Mouse (Mus musculus) testis, adult 2 months (tissue): ENCODE measurements around the gene Mien1. TPM values are rescaled to one million over a fixed set of nuclear protein-coding genes. Genes with fewer than 3 reads are reported as not detected.
A peak's percentile ranks its signal among the peaks of the same experiment; 100 is the strongest.

Experiments used
- H3K27ac ChIP-seq: fragments of 200-500 bp; 2 replicates; pipeline ENCODE4 v1.5.1; 2012; ENCODE audit warnings: low read depth, low read length; ENCODE audit not compliant: control insufficient read depth, insufficient read depth
- H3K27me3 ChIP-seq: fragments of 200-500 bp; 2 replicates; pipeline ENCODE4 v1.6.1; 2012; ENCODE audit warnings: mild to moderate bottlenecking, low read length, moderate library complexity; ENCODE audit not compliant: control insufficient read depth, insufficient read depth
- H3K36me3 ChIP-seq: fragments of 200-500 bp; 2 replicates; pipeline ENCODE4 v1.6.1; 2012; ENCODE audit warnings: mild to moderate bottlenecking, low read length; ENCODE audit not compliant: control insufficient read depth, insufficient read depth
- H3K4me1 ChIP-seq: fragments of 200-500 bp; 2 replicates; pipeline ENCODE4 v1.6.1; 2012; ENCODE audit warnings: low read length; ENCODE audit not compliant: control insufficient read depth, insufficient read depth
- H3K4me3 ChIP-seq: fragments of 200-500 bp; 2 replicates; pipeline ENCODE4 v1.5.1; 2012; ENCODE audit warnings: low read depth, mild to moderate bottlenecking, low read length, moderate library complexity, mixed read lengths; ENCODE audit not compliant: control insufficient read depth
- CTCF ChIP-seq: fragments of 200-500 bp; IDR thresholded peaks from 2 replicates; pipeline ENCODE4 v1.5.1; 2012; ENCODE audit warnings: low read depth, mild to moderate bottlenecking, inconsistent platforms, low read length, moderate library complexity; ENCODE audit not compliant: control insufficient read depth, insufficient read depth, insufficient replicate concordance
- POLR2A ChIP-seq: fragments of 200-500 bp; IDR thresholded peaks from 2 replicates; pipeline ENCODE4 v1.6.1; 2012; ENCODE audit warnings: low read depth, mild to moderate bottlenecking, inconsistent platforms, low read length, moderate library complexity; ENCODE audit not compliant: control insufficient read depth
- polyA plus RNA-seq: library from polyadenylated mRNA; depleted of rRNA; stranded (reverse); fragments of >200 nt; gene quantifications from 2 replicates; pipeline ENCODE4 v1.2.3, GENCODE M21; 2012; rRNA removed

Gene Mien1
- polyA plus RNA-seq, 1 experiment, result 53.1 TPM

- no peaks in the 10 kb centered on the region for H3K27me3 ChIP-seq
- H3K4me1 ChIP-seq, result peaks cover 33% of the 10 kb centered on the region
These were observed 48.6 kb downstream of the Mien1 start for GRCm38 (mm10) chr11:98390141-98390540.

GRCm38 (mm10) chr11:98389221-98389780, 49.5 kb downstream of the Mien1 start:
- no peaks in the 10 kb centered on the region for H3K27me3 ChIP-seq
- H3K4me1 ChIP-seq, result peaks cover 30% of the 10 kb centered on the region
- TF ChIP-seq POLR2A, result no peak
- TF ChIP-seq CTCF, result peak; percentile 39; the same call in 1 of the 2 replicates
- no peak overlapping the region for H3K27ac ChIP-seq
- no peaks in the 10 kb centered on the region for H3K36me3 ChIP-seq
- no peak overlapping the region for H3K4me3 ChIP-seq

More at GRCm38 (mm10) chr11:98390141-98390540, 48.6 kb downstream of the Mien1 start:
- Histone ChIP-seq H3K36me3 (no peaks in the 10 kb centered on the region), H3K27ac (no peak overlapping the region), H3K4me3 (no peak overlapping the region)
- TF ChIP-seq CTCF, result no peak
- no peak for TF ChIP-seq POLR2A

GRCm38 (mm10) chr11:98388282-98388681, 50.5 kb downstream of the Mien1 start:
- no peak for TF ChIP-seq POLR2A
- TF ChIP-seq CTCF, result no peak
- Histone ChIP-seq H3K4me3 (no peak overlapping the region), H3K27me3 (no peaks in the 10 kb centered on the region), H3K4me1 (peaks cover 20% of the 10 kb centered on the region), H3K27ac (no peak overlapping the region), H3K36me3 (no peaks in the 10 kb centered on the region)

Other genes with a start within 250 kb of the Mien1 start
- 41.1 and 53.7 TPM in 2 replicates for gene Med1, start 245.7 kb downstream of the Mien1 start, polyA plus RNA-seq
- 15.7 and 17.6 TPM in 2 replicates for gene Cdk12, start 235.9 kb downstream of the Mien1 start, polyA plus RNA-seq
- not detected in 2 replicates for gene Neurod2, start 109.3 kb downstream of the Mien1 start, polyA plus RNA-seq
- gene Ppp1r1b, start 90.6 kb downstream of the Mien1 start, polyA plus RNA-seq, result 0.58 and 1.1 TPM in 2 replicates
- 24.3 and 26.9 TPM in 2 replicates for gene Stard3, start 80.6 kb downstream of the Mien1 start, polyA plus RNA-seq
- gene Tcap, start 55.2 kb downstream of the Mien1 start, polyA plus RNA-seq, result 0.19 TPM in 1 of 2 replicates, not detected in the other
- 0.35 and 4.7 TPM in 2 replicates for gene Pnmt, start 52.5 kb downstream of the Mien1 start, polyA plus RNA-seq
- 4.9 and 6.1 TPM in 2 replicates for gene Pgap3, start 38.5 kb downstream of the Mien1 start, polyA plus RNA-seq
- gene Erbb2, start 26.5 kb downstream of the Mien1 start, polyA plus RNA-seq, result 1.5 and 1.9 TPM in 2 replicates
- gene Grb7, start 7.4 kb upstream of the Mien1 start, polyA plus RNA-seq, result 2.4 and 3.1 TPM in 2 replicates
- gene Ikzf3, start 107.0 kb upstream of the Mien1 start, polyA plus RNA-seq, result 0.10 TPM in 2 replicates
- 274 and 283 TPM in 2 replicates for gene Zpbp2, start 112.1 kb upstream of the Mien1 start, polyA plus RNA-seq
- 96.2 and 111 TPM in 2 replicates for gene Ormdl3, start 148.4 kb upstream of the Mien1 start, polyA plus RNA-seq
- not detected in 2 replicates for gene Lrrc3c, start 159.3 kb upstream of the Mien1 start, polyA plus RNA-seq
- 0.11 and 0.16 TPM in 2 replicates for gene Gm12355, start 186.7 kb upstream of the Mien1 start, polyA plus RNA-seq
- 0.20 TPM in 2 replicates for gene Gsdma3, start 187.4 kb upstream of the Mien1 start, polyA plus RNA-seq
- 0.28 and 0.42 TPM in 2 replicates for gene Gsdma2, start 207.8 kb upstream of the Mien1 start, polyA plus RNA-seq
- 5.5 and 6.7 TPM in 2 replicates for gene Gsdma, start 225.4 kb upstream of the Mien1 start, polyA plus RNA-seq
- gene Psmd3, start 243.6 kb upstream of the Mien1 start, polyA plus RNA-seq, result 70.2 and 78.9 TPM in 2 replicates